Mouse (Mus musculus) liver, adult 2 months (tissue): ENCODE data around the gene Irf9.

Experiments
- CTCF ChIP-seq: fragments of 200-500 bp; IDR thresholded peaks from 2 replicates; pipeline ENCODE4 v1.5.1; 2011; ENCODE audit warnings: low read depth, low read length, control low read depth
- POLR2A ChIP-seq: fragments of 200-500 bp; IDR thresholded peaks from 2 replicates; pipeline ENCODE4 v1.6.1; 2011; ENCODE audit warnings: low read length, control low read depth; ENCODE audit not compliant: insufficient read depth; ENCODE audit errors: extremely low read depth

GRCm38 (mm10) chr14:55641291-55641690 lies 37.9 kb downstream of the Irf9 start:
- TF ChIP-seq CTCF = no peak
- TF ChIP-seq POLR2A = no peak
